Mouse (Mus musculus) kidney, adult 2 months (tissue): ENCODE measurements around the gene Rpl28. TPM values are rescaled to one million over a fixed set of nuclear protein-coding genes. Genes with fewer than 3 reads are reported as not detected.
A peak's percentile ranks its signal among the peaks of the same experiment; 100 is the strongest.
"Not testable (repeated sequence)": the region's sequence is repeated elsewhere in the genome, so short reads cannot be mapped to it uniquely, and the experiment has no call there.

Source experiments
- DNase-seq: peaks from one replicate; pipeline ENCODE4 v3.0.0; 2021
- H3K27ac ChIP-seq: fragments of 200-500 bp; 2 replicates; pipeline ENCODE4 v1.5.1; 2012; ENCODE audit warnings: low read depth, low read length, control low read depth, inconsistent platforms; ENCODE audit not compliant: insufficient read depth
- H3K27me3 ChIP-seq: fragments of 200-500 bp; replicated peaks from 2 replicates; pipeline ENCODE4 v1.6.1; 2012; ENCODE audit warnings: mild to moderate bottlenecking, moderate library complexity, low read length, inconsistent platforms; ENCODE audit not compliant: control insufficient read depth, insufficient read depth
- H3K36me3 ChIP-seq: fragments of 200-500 bp; 2 replicates; pipeline ENCODE4 v1.6.1; 2012; ENCODE audit warnings: mild to moderate bottlenecking, moderate library complexity, low read length, inconsistent platforms; ENCODE audit not compliant: control insufficient read depth, insufficient read depth
- H3K4me1 ChIP-seq: fragments of 200-500 bp; 2 replicates; pipeline ENCODE4 v1.6.1; 2011; ENCODE audit warnings: low read length; ENCODE audit not compliant: control insufficient read depth, insufficient read depth
- H3K4me3 ChIP-seq: fragments of 200-500 bp; 2 replicates; pipeline ENCODE4 v1.5.1; 2011; ENCODE audit warnings: mild to moderate bottlenecking, low read depth, low read length, control low read depth; ENCODE audit not compliant: insufficient read depth
- CTCF ChIP-seq: fragments of 200-500 bp; conservative IDR thresholded peaks from 2 replicates; pipeline ENCODE4 v1.5.1; 2011; ENCODE audit warnings: low read depth, mild to moderate bottlenecking, control low read depth, low read length, moderate library complexity, mixed read lengths; ENCODE audit not compliant: insufficient read depth, insufficient read length
- POLR2A ChIP-seq: fragments of 200-500 bp; IDR thresholded peaks from one replicate; pipeline ENCODE4 v1.6.1; 2011; ENCODE audit warnings: low read depth, low read length, control low read depth
- WGBS: fragments of 180-500 bp; shearing (Covaris S2); methylation state at CpG from one replicate; pipeline ENCODE4 v1.1.7; 2018; 5-methylcytosine and 5-hydroxymethylcytosine counted together
- polyA plus RNA-seq: library from polyadenylated mRNA; depleted of rRNA; stranded (reverse); fragments of >200 nt; gene quantifications from 2 replicates; pipeline ENCODE4 v1.2.3, GENCODE M21; 2012

The Rpl28 gene
- polyA plus RNA-seq, 1 experiment, result 597 TPM

GRCm38 (mm10) chr7:4788499-4789435 is 3.9 kb upstream of the Rpl28 start:
- Histone ChIP-seq H3K27ac (peak overlapping the region; percentile 52), H3K4me1 (peaks cover 10% of the 10 kb centered on the region; the same call in 1 of the 2 replicates), H3K27me3 (no peaks in the 10 kb centered on the region), H3K4me3 (peak overlapping the region; percentile 69), H3K36me3 (no peaks in the 10 kb centered on the region)
- 2% methylated on average over 64 of the region's 64 CpGs for WGBS
- DNase-seq, result peak; percentile 71
- TF ChIP-seq POLR2A (no peak), CTCF (0 out of 2 replicates have a peak, but pooled peaks have one; percentile 17)

- Histone ChIP-seq H3K4me3 (peak within 1 kb of the TSS; percentile 69), H3K36me3 (no peaks in the 10 kb centered on the region), H3K27ac (peak within 1 kb of the TSS; percentile 52), H3K27me3 (no peaks in the 10 kb centered on the region), H3K4me1 (peaks cover 11% of the 10 kb centered on the region; the same call in 1 of the 2 replicates)
- TF ChIP-seq POLR2A (peak; percentile 12), CTCF (no peak)
- WGBS, result 6% methylated on average over 40 of the region's 40 CpGs
- DNase-seq, result peak; percentile 92
Measured at GRCm38 (mm10) chr7:4789436-4789935, 3.2 kb upstream of the Rpl28 start, which contains the start of gene Tmem238. Gene Tmem238 (minus strand): TSS chr7:4789656.

GRCm38 (mm10) chr7:4793248-4793647 is 574 bp downstream of the Rpl28 start:
- not testable (repeated sequence) for DNase-seq, H3K36me3 ChIP-seq, H3K27me3 ChIP-seq
- peak overlapping the region; percentile 93; the same call in 1 of the 2 replicates for H3K27ac ChIP-seq
- H3K4me1 ChIP-seq, result peaks cover 10% of the 10 kb centered on the region; the same call in 1 of the 2 replicates
- WGBS, result under 1% methylated on average over 31 of the region's 31 CpGs
- peak overlapping the region; percentile 99 for H3K4me3 ChIP-seq

- TF ChIP-seq POLR2A, result no peak
- no peak for TF ChIP-seq CTCF
- H3K4me1 ChIP-seq, result peaks cover 8% of the 10 kb centered on the region; the same call in 1 of the 2 replicates
- WGBS, result 31% methylated on average over 4 of the region's 4 CpGs
- no peak overlapping the region for H3K27ac ChIP-seq
- no peaks in the 10 kb centered on the region for H3K27me3 ChIP-seq
- DNase-seq, result no peak
- H3K36me3 ChIP-seq, result peaks cover 2% of the 10 kb centered on the region; the same call in 1 of the 2 replicates
- H3K4me3 ChIP-seq, result peak overlapping the region; percentile 99
Measured at GRCm38 (mm10) chr7:4793674-4794073, 1.0 kb downstream of the Rpl28 start.

GRCm38 (mm10) chr7:4794631-4795168 is 2.0 kb downstream of the Rpl28 start:
- no peaks in the 10 kb centered on the region for H3K27me3 ChIP-seq
- no peak for DNase-seq
- no peak for TF ChIP-seq POLR2A
- no peak for TF ChIP-seq CTCF
- H3K4me3 ChIP-seq, result no peak overlapping the region
- no peak overlapping the region for H3K27ac ChIP-seq
- peaks cover 8% of the 10 kb centered on the region; the same call in 1 of the 2 replicates for H3K4me1 ChIP-seq
- WGBS, result 59% methylated on average over 3 of the region's 3 CpGs
- peaks cover 2% of the 10 kb centered on the region; the same call in 1 of the 2 replicates for H3K36me3 ChIP-seq

- TF ChIP-seq POLR2A (no peak), CTCF (peak; percentile 43)
- Histone ChIP-seq H3K36me3 (peaks cover 2% of the 10 kb centered on the region; the same call in 1 of the 2 replicates), H3K4me1 (0 out of 2 replicates have a peak, but pooled peaks cover 3% of the 10 kb centered on the region), H3K4me3 (no peak overlapping the region), H3K27ac (no peak overlapping the region), H3K27me3 (no peaks in the 10 kb centered on the region)
- 59% methylated on average over 7 of the region's 7 CpGs for WGBS
- DNase-seq, result peak; percentile 62
Measured at GRCm38 (mm10) chr7:4795767-4796433, 3.2 kb downstream of the Rpl28 start.

GRCm38 (mm10) chr7:4802247-4802646 is 9.6 kb downstream of the Rpl28 start:
- H3K27me3 ChIP-seq, result no peaks in the 10 kb centered on the region
- H3K36me3 ChIP-seq, result peaks cover 4% of the 10 kb centered on the region
- no peak overlapping the region for H3K4me3 ChIP-seq
- no peak overlapping the region for H3K27ac ChIP-seq
- no peak for DNase-seq
- no peaks in the 10 kb centered on the region for H3K4me1 ChIP-seq
- no peak for TF ChIP-seq POLR2A
- no peak for TF ChIP-seq CTCF
